Mouse (Mus musculus) heart, postnatal 0 days (tissue): ENCODE measurements around the gene Cyp8b1.

Experiments used
- CTCF ChIP-seq: IDR thresholded peaks from 2 replicates; pipeline ENCODE4 v1.5.1; 2016; ENCODE audit warnings: antibody characterized with exemption, control low read depth, low read depth
- EP300 ChIP-seq: IDR thresholded peaks from 2 replicates; pipeline ENCODE4 v1.6.1; 2016; ENCODE audit warnings: antibody characterized with exemption, low read depth

- TF ChIP-seq CTCF (no peak), EP300 (no peak)
These were observed 1.8 kb downstream of the Cyp8b1 start for GRCm38 (mm10) chr9:121914226-121914757.
